14 mouse cellular contexts compared by ENCODE assay signal in genomic region chr1:121377410-121377809, GRCm38 (mm10).
"Had no signal": no experiment of that assay in that cellular context is flagged by ENCODE, and none has a peak within 500 bp of the region (broad histone marks: within the 10 kb centered on the region; RNA-seq: fewer than 3 reads in every experiment).

No protein-coding gene starts in this region.

- H3K4me3 ChIP-seq: left cerebral cortex, adult 2 months; midbrain, embryonic 12.5 days had no signal

- ATAC-seq: liver, postnatal 0 days; lung, postnatal 0 days; midbrain, embryonic 16.5 days had no signal

- H3K36me3 ChIP-seq: midbrain, embryonic 12.5 days had no signal

- H3K27me3 ChIP-seq: midbrain, embryonic 12.5 days had no signal

- H3K9me3 ChIP-seq: midbrain, embryonic 12.5 days had no signal

- H3K9ac ChIP-seq: liver, embryonic 14.5 days; liver, postnatal 0 days; lung, embryonic 14.5 days; midbrain, embryonic 12.5 days had no signal

- H3K4me2 ChIP-seq: lung, embryonic 14.5 days; midbrain, embryonic 12.5 days had no signal

- DNase-seq: kidney, adult 9 months; kidney, postnatal 14 days; layer of hippocampus, postnatal 36 days; liver, postnatal 0 days; lung, embryonic 14.5 days; thymus, adult 2 months; thymus, postnatal 14 days had no signal

- H3K27ac ChIP-seq: left cerebral cortex, adult 2 months; liver, embryonic 14.5 days; macrophage; midbrain, embryonic 12.5 days; stomach, postnatal 0 days had no signal

- H3K4me1 ChIP-seq: midbrain, embryonic 12.5 days had no signal
